ENCODE assay signal across 8 mouse cellular contexts in the genomic region with DNA sequence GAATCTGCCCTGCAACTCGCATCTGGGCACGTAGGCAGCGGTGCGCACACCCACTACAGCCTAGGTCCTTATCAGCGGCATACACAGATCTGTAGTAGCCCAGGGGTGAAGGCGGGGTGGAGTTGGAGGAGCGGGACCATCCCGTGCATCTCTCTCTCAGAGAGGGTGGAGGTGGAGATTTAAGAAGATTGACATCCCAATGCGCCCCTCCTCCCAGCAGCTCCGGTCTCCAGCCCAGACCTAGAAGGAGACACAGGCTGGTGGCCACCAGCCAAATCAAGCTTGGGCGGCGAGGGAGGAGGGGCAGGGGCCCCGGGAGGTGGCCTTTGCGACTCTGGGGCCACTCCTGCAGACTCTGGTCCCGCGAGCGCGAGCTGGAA. TPM values are rescaled to one million over a fixed set of nuclear protein-coding genes. Genes with fewer than 3 reads are reported as not detected.
DNase-seq lines count a peak whose midpoint lies in the region; ATAC-seq and TF ChIP-seq lines count a peak whose summit lies in the region.

Gene Slc30a10 (plus strand): TSS at position 274 of the 380 bp plus-strand sequence.

- 0 out of 2 replicates have a peak, but pooled peaks cover 4% of the 10 kb centered on the region for H3K4me1 ChIP-seq in lung, postnatal 0 days (ENCODE audit: insufficient read depth, low read depth, low read length)
- peaks cover 10% of the 10 kb centered on the region; the same call in 1 of the 2 replicates for H3K4me1 ChIP-seq in forebrain, embryonic 13.5 days
- peaks cover 15% of the 10 kb centered on the region for H3K4me1 ChIP-seq in intestine, embryonic 16.5 days (ENCODE audit: control insufficient read depth, insufficient read depth, low read length)
- H3K4me1 ChIP-seq in liver, embryonic 14.5 days (replicated peaks; ENCODE audit: control insufficient read depth in 2 of 2, insufficient read depth in 2 of 2, low read length in 1 of 2), result peaks cover 63 to 71% of the 10 kb centered on the region in 2 experiments

- H3K27me3 ChIP-seq in lung, postnatal 0 days (replicated peaks; ENCODE audit: insufficient read depth, low read length), result peaks cover 26% of the 10 kb centered on the region
- H3K27me3 ChIP-seq in forebrain, embryonic 13.5 days, result peaks cover 18% of the 10 kb centered on the region; the same call in 1 of the 2 replicates
- peaks cover 20% of the 10 kb centered on the region for H3K27me3 ChIP-seq in intestine, embryonic 16.5 days (replicated peaks; ENCODE audit: control insufficient read depth, insufficient read depth, low read length)
- H3K27me3 ChIP-seq in liver, embryonic 14.5 days (ENCODE audit: control insufficient read depth, insufficient read depth, low read length), result 0 out of 2 replicates have a peak, but pooled peaks cover 2% of the 10 kb centered on the region

- H3K27ac ChIP-seq in lung, postnatal 0 days (ENCODE audit: low read length), result no peak within 1 kb of the TSS
- peak within 1 kb of the TSS; percentile 63 for H3K27ac ChIP-seq in forebrain, embryonic 13.5 days
- peak within 1 kb of the TSS; percentile 57 for H3K27ac ChIP-seq in intestine, embryonic 16.5 days (ENCODE audit: low read length)
- peak within 1 kb of the TSS; percentile 97 for H3K27ac ChIP-seq in liver, embryonic 14.5 days

- no peak within 1 kb of the TSS for H3K9ac ChIP-seq in lung, postnatal 0 days (replicated peaks; ENCODE audit: low read depth)
- H3K9ac ChIP-seq in forebrain, embryonic 13.5 days, result peak within 1 kb of the TSS; percentile 88
- peak within 1 kb of the TSS; percentile 63 for H3K9ac ChIP-seq in intestine, embryonic 16.5 days (ENCODE audit: low read depth, low read length)
- H3K9ac ChIP-seq in liver, embryonic 14.5 days (replicated peaks), result peak within 1 kb of the TSS; percentile 90

- peak within 1 kb of the TSS; percentile 57 for H3K4me2 ChIP-seq in lung, postnatal 0 days (replicated peaks; ENCODE audit: low read depth, low read length)
- peak within 1 kb of the TSS; percentile 95 for H3K4me2 ChIP-seq in forebrain, embryonic 13.5 days
- peak within 1 kb of the TSS; percentile 95 for H3K4me2 ChIP-seq in intestine, embryonic 16.5 days (ENCODE audit: low read depth, low read length)
- peak within 1 kb of the TSS; percentile 87 for H3K4me2 ChIP-seq in liver, embryonic 14.5 days (ENCODE audit: low read depth)

- DNase-seq in lung, postnatal 0 days (ENCODE audit: low spot score), result peak; percentile 41
- DNase-seq in lung, postnatal 14 days, result no peak
- DNase-seq in cerebellum, adult 11 months, result peak; percentile 48
- peak; percentile 96 to 97 (median 97) for DNase-seq in liver, embryonic 14.5 days (ENCODE audit: low read depth in 3 of 3, low spot score in 3 of 3)
- DNase-seq in right cerebral cortex, postnatal 25 days, result peak; percentile 52
- no peak for DNase-seq in thymus, adult 18-20 months

- no peak for TF ChIP-seq CTCF in lung, postnatal 0 days (IDR thresholded peaks at IDR 0.05)
- TF ChIP-seq CTCF in liver, embryonic 14.5 days (IDR thresholded peaks at IDR 0.05; ENCODE audit: low read depth), result no peak

- H3K4me3 ChIP-seq in lung, postnatal 0 days (ENCODE audit: low read depth, low read length), result peak within 1 kb of the TSS; percentile 35
- H3K4me3 ChIP-seq in forebrain, embryonic 13.5 days, result peak within 1 kb of the TSS; percentile 66
- H3K4me3 ChIP-seq in intestine, embryonic 16.5 days (ENCODE audit: low read length), result peak within 1 kb of the TSS; percentile 51
- H3K4me3 ChIP-seq in liver, embryonic 14.5 days (ENCODE audit: insufficient read depth in 1 of 2, low read depth in 2 of 2, low read length in 2 of 2), result peak within 1 kb of the TSS; percentile 79 to 87

- 3% methylated on average over 18 of the region's 18 CpGs for WGBS in lung, postnatal 0 days
- 1% methylated on average over 18 of the region's 18 CpGs for WGBS in forebrain, embryonic 13.5 days
- WGBS in intestine, embryonic 16.5 days, result under 1% methylated on average over 18 of the region's 18 CpGs
- under 1% methylated on average over 18 of the region's 18 CpGs for WGBS in liver, embryonic 14.5 days (ENCODE audit: insufficient replicate concordance)

- peak; percentile 54 for ATAC-seq in lung, postnatal 0 days
- ATAC-seq in forebrain, embryonic 13.5 days, result peak; percentile 91
- peak; percentile 94 for ATAC-seq in intestine, embryonic 16.5 days
- peak; percentile 96 for ATAC-seq in liver, embryonic 14.5 days (ENCODE audit: insufficient read depth)

- H3K9me3 ChIP-seq in lung, postnatal 0 days (ENCODE audit: low read length), result no peaks in the 10 kb centered on the region
- no peaks in the 10 kb centered on the region for H3K9me3 ChIP-seq in forebrain, embryonic 13.5 days (replicated peaks)
- H3K9me3 ChIP-seq in intestine, embryonic 16.5 days (ENCODE audit: control insufficient read depth, low read length), result no peaks in the 10 kb centered on the region
- H3K9me3 ChIP-seq in liver, embryonic 14.5 days (ENCODE audit: control insufficient read depth, low read length), result no peaks in the 10 kb centered on the region

- TF ChIP-seq EP300 in lung, postnatal 0 days (IDR thresholded peaks at IDR 0.05), result no peak
- peak; percentile 96 for TF ChIP-seq EP300 in liver, embryonic 14.5 days (IDR thresholded peaks at IDR 0.05; ENCODE audit: low read depth)

- H3K36me3 ChIP-seq in lung, postnatal 0 days (ENCODE audit: insufficient read depth, low read length), result no peaks in the 10 kb centered on the region
- no peaks in the 10 kb centered on the region for H3K36me3 ChIP-seq in forebrain, embryonic 13.5 days (ENCODE audit: poor library complexity, severe bottlenecking)
- no peaks in the 10 kb centered on the region for H3K36me3 ChIP-seq in intestine, embryonic 16.5 days (ENCODE audit: control insufficient read depth, insufficient read depth, low read length)
- peaks cover 28% of the 10 kb centered on the region for H3K36me3 ChIP-seq in liver, embryonic 14.5 days (replicated peaks; ENCODE audit: control insufficient read depth, insufficient read depth, low read depth)

RNA-seq across cellular contexts. Expression of gene Slc30a10, which starts in this region (rescaled TPM):
- polyA plus RNA-seq in lung, postnatal 0 days (2015; fragmentation: Nextera tagmentation; extraction: Ambion mirVana), result 0.05 TPM in 1 of 2 replicates, not detected in the other
- polyA plus RNA-seq in forebrain, embryonic 13.5 days (2015; fragmentation: Nextera tagmentation; extraction: Ambion mirVana), result 8.2 and 10.5 TPM in 2 replicates
- polyA plus RNA-seq in intestine, embryonic 16.5 days (2015; fragmentation: Nextera tagmentation; extraction: Ambion mirVana), result 3.0 and 3.7 TPM in 2 replicates
- polyA plus RNA-seq in liver, embryonic 14.5 days (2012; rRNA removed), result 19.5 and 21.2 TPM in 2 replicates
- 13.3 and 14.9 TPM in 2 replicates for polyA plus RNA-seq in liver, embryonic 14.5 days (2014; fragmentation: Nextera tagmentation; extraction: Ambion mirVana)

Comparison
In these comparisons a context has a peak if more than half of its experiments do, and no peak if none do; other contexts are left out.
1. Peak in DNase-seq, ATAC-seq, H3K4me3 ChIP-seq and H3K4me2 ChIP-seq in lung, postnatal 0 days; RNA of the gene not detected or under 1 TPM.
2. DNase-seq: peak in cerebellum, adult 11 months (single experiment), liver, embryonic 14.5 days (3 of 3) and right cerebral cortex, postnatal 25 days (single experiment); none in lung, postnatal 14 days (single experiment) and thymus, adult 18-20 months (0 of 2).
3. Peak in every context shown above with its lines, with median percentiles within 50 percentile points of each other: ATAC-seq, H3K4me2 ChIP-seq and H3K4me3 ChIP-seq.